Mouse (Mus musculus) limb, embryonic 12.5 days (tissue): ENCODE data around the gene Mmd. TPM values are rescaled to one million over a fixed set of nuclear protein-coding genes. Genes with fewer than 3 reads are reported as not detected.

Source experiments
- ATAC-seq: fragments of 200-750 bp; cut with Nextera tagmentation; 2 replicates; pipeline ENCODE4 v1.8.0; 2017; ENCODE audit warnings: low read depth, moderate TSS enrichment; ENCODE audit not compliant: insufficient number of reproducible peaks, insufficient read depth, low FRiP score, low TSS enrichment
- H3K27ac ChIP-seq: fragments of 300-500 bp; sonication (generic); 2 replicates; pipeline ENCODE4 v1.5.1; 2016; ENCODE audit warnings: mild to moderate bottlenecking, moderate library complexity
- H3K27me3 ChIP-seq: fragments of 300-500 bp; sonication (generic); 2 replicates; pipeline ENCODE4 v1.6.1; 2016; ENCODE audit warnings: mild to moderate bottlenecking, moderate library complexity
- H3K36me3 ChIP-seq: fragments of 300-500 bp; sonication (generic); 2 replicates; pipeline ENCODE4 v1.6.1; 2016; ENCODE audit warnings: mild to moderate bottlenecking, moderate library complexity
- H3K4me1 ChIP-seq: fragments of 300-500 bp; sonication (generic); replicated peaks from 2 replicates; pipeline ENCODE4 v1.6.1; 2016
- H3K4me2 ChIP-seq: fragments of 300-500 bp; sonication (generic); 2 replicates; pipeline ENCODE4 v1.6.1; 2016; ENCODE audit warnings: mild to moderate bottlenecking, moderate library complexity
- H3K4me3 ChIP-seq: fragments of 300-500 bp; sonication (generic); replicated peaks from 2 replicates; pipeline ENCODE4 v1.5.1; 2016; ENCODE audit warnings: mild to moderate bottlenecking
- H3K9ac ChIP-seq: fragments of 300-500 bp; sonication (generic); replicated peaks from 2 replicates; pipeline ENCODE4 v1.6.1; 2016; ENCODE audit warnings: mild to moderate bottlenecking, moderate library complexity
- H3K9me3 ChIP-seq: fragments of 300-500 bp; sonication (generic); 2 replicates; pipeline ENCODE4 v1.6.1; 2016; ENCODE audit warnings: mild to moderate bottlenecking, moderate library complexity
- WGBS: fragments of 180-500 bp; shearing (Covaris S2); methylation state at CpG from one replicate; pipeline ENCODE4 v1.1.7; 2016; 5-methylcytosine and 5-hydroxymethylcytosine counted together
- polyA plus RNA-seq: library from polyadenylated mRNA; unstranded; fragments of >200 nt; fragmentation: Nextera tagmentation; extraction: Ambion mirVana; gene quantifications from 2 replicates; pipeline ENCODE4 v1.2.1, GENCODE M21; 2016

Mmd gene
- polyA plus RNA-seq, 1 experiment from 2014 or later: 37.8 TPM

- whole genome bisulfite sequencing: 78% methylated on average over 3 of the region's 3 CpGs
- Histone ChIP-seq H3K27me3 (no peaks in the 10 kb centered on the region), H3K9me3 (no peaks in the 10 kb centered on the region), H3K4me2 (no peak overlapping the region), H3K9ac (no peak overlapping the region), H3K27ac (no peak overlapping the region), H3K4me1 (no peaks in the 10 kb centered on the region), H3K4me3 (no peak overlapping the region), H3K36me3 (no peaks in the 10 kb centered on the region)
- no peak for ATAC-seq
Observed at GRCm38 (mm10) chr11:90324597-90324996, 75.3 kb downstream of the Mmd start.

- Histone ChIP-seq H3K4me2 (no peak overlapping the region), H3K9ac (no peak overlapping the region), H3K36me3 (no peaks in the 10 kb centered on the region), H3K9me3 (no peaks in the 10 kb centered on the region), H3K27me3 (no peaks in the 10 kb centered on the region), H3K4me1 (no peaks in the 10 kb centered on the region), H3K4me3 (no peak overlapping the region), H3K27ac (no peak overlapping the region)
- WGBS: 86% methylated on average over 5 of the region's 5 CpGs
- no peak for ATAC-seq
Observed at GRCm38 (mm10) chr11:90326146-90326545, 76.9 kb downstream of the Mmd start.

- H3K4me2 ChIP-seq: no peak overlapping the region
- no peaks in the 10 kb centered on the region for H3K36me3 ChIP-seq
- H3K27me3 ChIP-seq: no peaks in the 10 kb centered on the region
- no peak overlapping the region for H3K4me3 ChIP-seq
- 54% methylated on average over 1 of the region's 1 CpGs for WGBS
- no peak for ATAC-seq
- no peak overlapping the region for H3K9ac ChIP-seq
- H3K4me1 ChIP-seq: no peaks in the 10 kb centered on the region
- H3K27ac ChIP-seq: no peak overlapping the region
- no peaks in the 10 kb centered on the region for H3K9me3 ChIP-seq
Observed at GRCm38 (mm10) chr11:90326836-90327235, 77.6 kb downstream of the Mmd start.

Other genes starting within 250 kb of the Mmd start
- 10.9 and 12.3 TPM in 2 replicates for gene Pctp, start 246.6 kb upstream of the Mmd start, polyA plus RNA-seq
- gene Tmem100, start 219.1 kb upstream of the Mmd start, polyA plus RNA-seq: 7.2 and 8.4 TPM in 2 replicates
- 11.9 and 12.1 TPM in 2 replicates for gene Gm45716, start 61.8 kb upstream of the Mmd start, polyA plus RNA-seq
- 0.41 and 0.49 TPM in 2 replicates for gene Hlf, start 141.4 kb downstream of the Mmd start, polyA plus RNA-seq